Mouse (Mus musculus): ENCODE data around the gene Pced1b. TPM values are rescaled to one million over a fixed set of nuclear protein-coding genes. Genes with fewer than 3 reads are reported as not detected.

The Pced1b gene
- polyA plus RNA-seq, 1 experiment from 2014 or later: 3.3 TPM

- Histone ChIP-seq H3K79me2 (ENCODE audit: inconsistent target) (no peaks in the 10 kb centered on the region), H3K27ac (no peak overlapping the region), H3K36me3 (ENCODE audit: inconsistent target) (no peaks in the 10 kb centered on the region), H3K4me3 (ENCODE audit: inconsistent target) (no peak overlapping the region)
- 23% methylated on average over 13 of the region's 14 CpGs for WGBS (ENCODE audit: missing documents)
Measured at GRCm38 (mm10) chr15:97246256-97246655, 651 bp upstream of the Pced1b start.

- Histone ChIP-seq H3K27ac (no peak overlapping the region), H3K36me3 (ENCODE audit: inconsistent target) (no peaks in the 10 kb centered on the region), H3K4me3 (ENCODE audit: inconsistent target) (peak overlapping the region; percentile 35), H3K79me2 (ENCODE audit: inconsistent target) (no peaks in the 10 kb centered on the region)
- under 1% methylated on average over 14 of the region's 14 CpGs for WGBS (ENCODE audit: missing documents)
Measured at GRCm38 (mm10) chr15:97247791-97248161, 869 bp downstream of the Pced1b start.

GRCm38 (mm10) chr15:97248296-97248695 lies 1.4 kb downstream of the Pced1b start:
- H3K36me3 ChIP-seq (ENCODE audit: inconsistent target): no peaks in the 10 kb centered on the region
- H3K4me3 ChIP-seq (ENCODE audit: inconsistent target): peak overlapping the region; percentile 35
- no peak overlapping the region for H3K27ac ChIP-seq
- WGBS (ENCODE audit: missing documents): 6% methylated on average over 8 of the region's 8 CpGs
- no peaks in the 10 kb centered on the region for H3K79me2 ChIP-seq (ENCODE audit: inconsistent target)

- Histone ChIP-seq H3K27ac (no peak overlapping the region), H3K4me3 (ENCODE audit: inconsistent target) (no peak overlapping the region), H3K36me3 (ENCODE audit: inconsistent target) (no peaks in the 10 kb centered on the region), H3K79me2 (ENCODE audit: inconsistent target) (no peaks in the 10 kb centered on the region)
- 90% methylated on average over 10 of the region's 10 CpGs for WGBS (ENCODE audit: missing documents)
Measured at GRCm38 (mm10) chr15:97249322-97249721, 2.4 kb downstream of the Pced1b start.

GRCm38 (mm10) chr15:97252493-97253034 lies 5.7 kb downstream of the Pced1b start:
- 62% methylated on average over 8 of the region's 8 CpGs for WGBS (ENCODE audit: missing documents)
- Histone ChIP-seq H3K27ac (no peak overlapping the region), H3K79me2 (ENCODE audit: inconsistent target) (no peaks in the 10 kb centered on the region), H3K4me3 (ENCODE audit: inconsistent target) (no peak overlapping the region), H3K36me3 (ENCODE audit: inconsistent target) (no peaks in the 10 kb centered on the region)

- Histone ChIP-seq H3K27ac (no peak overlapping the region), H3K79me2 (ENCODE audit: inconsistent target) (no peaks in the 10 kb centered on the region), H3K36me3 (ENCODE audit: inconsistent target) (no peaks in the 10 kb centered on the region), H3K4me3 (ENCODE audit: inconsistent target) (no peak overlapping the region)
- 94% methylated on average over 4 of the region's 4 CpGs for WGBS (ENCODE audit: missing documents)
Measured at GRCm38 (mm10) chr15:97254375-97254774, 7.5 kb downstream of the Pced1b start.

- Histone ChIP-seq H3K4me3 (ENCODE audit: inconsistent target) (no peak overlapping the region), H3K36me3 (ENCODE audit: inconsistent target) (no peaks in the 10 kb centered on the region), H3K79me2 (ENCODE audit: inconsistent target) (no peaks in the 10 kb centered on the region), H3K27ac (no peak overlapping the region)
- 80% methylated on average over 1 of the region's 3 CpGs for WGBS (ENCODE audit: missing documents)
Measured at GRCm38 (mm10) chr15:97255800-97256199, 8.9 kb downstream of the Pced1b start.

GRCm38 (mm10) chr15:97256411-97256810 lies 9.5 kb downstream of the Pced1b start:
- Histone ChIP-seq H3K79me2 (ENCODE audit: inconsistent target) (no peaks in the 10 kb centered on the region), H3K27ac (no peak overlapping the region), H3K36me3 (ENCODE audit: inconsistent target) (no peaks in the 10 kb centered on the region), H3K4me3 (ENCODE audit: inconsistent target) (no peak overlapping the region)
- 90% methylated on average over 11 of the region's 11 CpGs for WGBS (ENCODE audit: missing documents)

GRCm38 (mm10) chr15:97257206-97257775 lies 10.4 kb downstream of the Pced1b start:
- 94% methylated on average over 8 of the region's 8 CpGs for WGBS (ENCODE audit: missing documents)
- Histone ChIP-seq H3K4me3 (ENCODE audit: inconsistent target) (no peak overlapping the region), H3K36me3 (ENCODE audit: inconsistent target) (no peaks in the 10 kb centered on the region), H3K79me2 (ENCODE audit: inconsistent target) (no peaks in the 10 kb centered on the region), H3K27ac (no peak overlapping the region)

GRCm38 (mm10) chr15:97258483-97259230 lies 11.8 kb downstream of the Pced1b start:
- Histone ChIP-seq H3K27ac (no peak overlapping the region), H3K79me2 (ENCODE audit: inconsistent target) (no peaks in the 10 kb centered on the region), H3K36me3 (ENCODE audit: inconsistent target) (no peaks in the 10 kb centered on the region), H3K4me3 (ENCODE audit: inconsistent target) (no peak overlapping the region)
- 94% methylated on average over 17 of the region's 17 CpGs for WGBS (ENCODE audit: missing documents)

- WGBS (ENCODE audit: missing documents): 97% methylated on average over 8 of the region's 8 CpGs
- Histone ChIP-seq H3K4me3 (ENCODE audit: inconsistent target) (no peak overlapping the region), H3K79me2 (ENCODE audit: inconsistent target) (no peaks in the 10 kb centered on the region), H3K36me3 (ENCODE audit: inconsistent target) (no peaks in the 10 kb centered on the region), H3K27ac (no peak overlapping the region)
Measured at GRCm38 (mm10) chr15:97259300-97259699, 12.4 kb downstream of the Pced1b start.

GRCm38 (mm10) chr15:97259968-97260597 lies 13.2 kb downstream of the Pced1b start:
- no peaks in the 10 kb centered on the region for H3K36me3 ChIP-seq (ENCODE audit: inconsistent target)
- WGBS (ENCODE audit: missing documents): 67% methylated on average over 11 of the region's 11 CpGs
- H3K79me2 ChIP-seq (ENCODE audit: inconsistent target): no peaks in the 10 kb centered on the region
- no peak overlapping the region for H3K4me3 ChIP-seq (ENCODE audit: inconsistent target)
- no peak overlapping the region for H3K27ac ChIP-seq

GRCm38 (mm10) chr15:97262251-97262650 lies 15.3 kb downstream of the Pced1b start:
- no peaks in the 10 kb centered on the region for H3K36me3 ChIP-seq (ENCODE audit: inconsistent target)
- no peaks in the 10 kb centered on the region for H3K79me2 ChIP-seq (ENCODE audit: inconsistent target)
- no peak overlapping the region for H3K4me3 ChIP-seq (ENCODE audit: inconsistent target)
- 98% methylated on average over 9 of the region's 9 CpGs for WGBS (ENCODE audit: missing documents)
- H3K27ac ChIP-seq: no peak overlapping the region

- Histone ChIP-seq H3K79me2 (ENCODE audit: inconsistent target) (no peaks in the 10 kb centered on the region), H3K36me3 (ENCODE audit: inconsistent target) (no peaks in the 10 kb centered on the region), H3K4me3 (ENCODE audit: inconsistent target) (no peak overlapping the region), H3K27ac (no peak overlapping the region)
- WGBS (ENCODE audit: missing documents): 84% methylated on average over 12 of the region's 14 CpGs
Measured at GRCm38 (mm10) chr15:97266236-97266845, 19.4 kb downstream of the Pced1b start.
